Mouse (Mus musculus): Measurements from ENCODE around the gene Aaed1.

- TF ChIP-seq CTCF (conservative IDR thresholded peaks at IDR 0.05; ENCODE audit: insufficient read depth, insufficient read length, low read depth, low read length), result no peak
- TF ChIP-seq POLR2A (IDR thresholded peaks at IDR 0.05; ENCODE audit: low read depth, low read length), result no peak
Observed at GRCm38 (mm10) chr13:64362139-64362538, 49.6 kb upstream of the Aaed1 start.

All from kidney, adult 2 months (tissue).